Mouse (Mus musculus): ENCODE results near the gene Dnm3.
A peak's percentile ranks its signal among the peaks of the same experiment; 100 is the strongest.

- TF ChIP-seq MAX (IDR thresholded peaks at IDR 0.05) (peak; percentile 50), CEBPB (IDR thresholded peaks at IDR 0.05; ENCODE audit: low read depth) (no peak), CTCF (IDR thresholded peaks at IDR 0.05; ENCODE audit: control insufficient read depth, insufficient read depth, insufficient read length) (no peak), MYOG (IDR thresholded peaks at IDR 0.05; ENCODE audit: control insufficient read depth, extremely low read depth, insufficient read length) (no peak)
These were observed 438.0 kb downstream of the Dnm3 start for GRCm38 (mm10) chr1:162039808-162040207.

Measured in C2C12 (cell line).